Mouse (Mus musculus): ENCODE measurements around the gene Gpc6. TPM values are rescaled to one million over a fixed set of nuclear protein-coding genes. Genes with fewer than 3 reads are reported as not detected.

Gpc6 gene
- polyA plus RNA-seq, 1 experiment from 2014 or later: 18.8 TPM

DNA sequence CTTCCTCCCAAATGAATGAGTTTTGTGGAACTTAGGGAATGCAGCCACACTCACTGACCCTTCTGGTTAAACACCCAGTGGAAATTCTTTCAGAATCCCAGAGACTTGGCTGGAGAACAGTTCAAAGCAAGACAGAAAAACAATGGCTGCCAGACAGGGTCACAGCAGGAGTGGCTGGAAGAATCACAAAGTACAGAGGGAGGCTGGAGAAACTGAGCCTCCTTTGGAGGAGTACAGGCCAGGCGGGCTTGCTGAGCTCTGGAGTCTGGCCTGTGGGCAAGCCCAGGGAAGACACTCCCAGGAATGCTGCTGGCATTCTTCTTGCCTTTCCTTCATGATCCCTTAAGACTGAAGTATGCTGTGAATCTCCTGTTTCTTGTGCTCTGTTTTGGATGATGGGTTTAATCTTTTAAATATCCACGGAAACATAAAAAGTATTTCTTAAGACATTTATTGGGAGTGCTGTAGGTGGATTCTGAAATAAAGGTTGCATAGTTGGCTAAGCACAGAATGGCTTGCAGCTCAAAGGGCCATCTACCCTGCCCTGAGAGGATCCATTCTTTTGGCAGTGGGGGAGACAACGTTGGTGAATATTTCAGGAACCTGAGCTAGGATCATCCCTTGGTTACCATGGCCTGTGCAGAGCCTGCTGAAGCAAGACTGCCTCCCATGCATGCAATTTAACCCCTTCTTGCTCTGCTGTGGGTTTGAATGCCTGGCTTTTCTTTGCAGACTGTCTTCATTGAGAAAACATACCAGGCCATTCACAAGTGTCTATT is 342.9 kb downstream of the Gpc6 start:
- no peaks in the 10 kb centered on the region for H3K9me3 ChIP-seq (ENCODE audit: control insufficient read depth, low read length)
- H3K4me3 ChIP-seq (ENCODE audit: low read depth, low read length): no peak overlapping the region
- no peaks in the 10 kb centered on the region for H3K4me1 ChIP-seq (replicated peaks; ENCODE audit: control insufficient read depth, insufficient read depth, low read length)
- H3K9ac ChIP-seq (ENCODE audit: low read depth, low read length): no peak overlapping the region
- ATAC-seq (replicated peaks; ENCODE audit: low FRiP score) (no peak), DNase-seq (ENCODE audit: low spot score) (no peak)
- no peak overlapping the region for H3K4me2 ChIP-seq
- H3K36me3 ChIP-seq (ENCODE audit: control insufficient read depth, insufficient read depth, low read length): no peaks in the 10 kb centered on the region
- no peak overlapping the region for H3K27ac ChIP-seq (ENCODE audit: low read depth, low read length)
- no peaks in the 10 kb centered on the region for H3K27me3 ChIP-seq (replicated peaks; ENCODE audit: control insufficient read depth, insufficient read depth, low read length)
- WGBS: 42% methylated on average over 3 of the region's 3 CpGs

DNA sequence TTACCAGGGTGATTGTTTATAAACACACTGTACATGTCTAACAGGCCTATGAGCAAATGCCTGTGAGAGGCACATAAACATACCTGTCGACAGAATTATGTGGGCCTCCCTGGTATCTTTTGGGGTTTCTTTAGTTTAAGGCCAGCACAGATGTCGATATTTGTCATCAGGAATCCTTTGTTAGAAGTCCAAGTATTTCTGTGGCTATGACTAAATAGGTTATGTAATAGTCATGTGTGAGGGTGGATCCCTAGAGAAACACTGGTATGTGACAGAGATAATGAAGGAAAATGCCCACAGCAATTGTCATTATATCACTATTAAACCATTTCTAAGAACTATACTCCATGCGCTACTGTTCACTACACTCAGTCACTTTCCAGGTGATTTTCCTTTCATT is 358.5 kb downstream of the Gpc6 start:
- no peaks in the 10 kb centered on the region for H3K4me1 ChIP-seq (replicated peaks; ENCODE audit: control insufficient read depth, insufficient read depth, low read length)
- H3K36me3 ChIP-seq (ENCODE audit: control insufficient read depth, insufficient read depth, low read length): no peaks in the 10 kb centered on the region; the same call in 1 of the 2 replicates
- no peak overlapping the region for H3K4me2 ChIP-seq
- no peaks in the 10 kb centered on the region for H3K27me3 ChIP-seq (replicated peaks; ENCODE audit: control insufficient read depth, insufficient read depth, low read length)
- DNase-seq (ENCODE audit: low spot score) (no peak), ATAC-seq (replicated peaks; ENCODE audit: low FRiP score) (no peak)
- WGBS: 83% methylated on average over 3 of the region's 3 CpGs
- H3K4me3 ChIP-seq (ENCODE audit: low read depth, low read length): no peak overlapping the region
- H3K9ac ChIP-seq (ENCODE audit: low read depth, low read length): no peak overlapping the region
- no peak overlapping the region for H3K27ac ChIP-seq (ENCODE audit: low read depth, low read length)
- H3K9me3 ChIP-seq (ENCODE audit: control insufficient read depth, low read length): no peaks in the 10 kb centered on the region

DNA sequence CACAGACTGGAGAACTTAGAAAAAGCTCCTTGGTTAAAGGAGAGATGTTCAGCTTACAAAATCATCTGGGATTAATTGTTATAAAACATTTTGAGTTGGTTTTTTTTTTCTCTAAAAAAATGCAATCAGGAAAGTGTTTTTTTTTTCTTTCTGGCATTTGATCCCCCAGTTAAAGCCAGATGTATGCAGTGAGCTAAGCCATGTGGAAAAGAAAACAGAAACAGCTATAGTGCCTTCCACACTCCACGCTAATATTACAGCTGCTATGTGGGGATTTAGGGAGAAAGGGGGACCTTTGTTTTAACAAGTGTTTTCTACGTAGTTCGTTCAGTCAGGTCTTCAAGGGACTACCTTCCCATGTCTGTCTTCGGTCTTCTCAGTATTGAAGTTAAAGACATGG is 368.6 kb downstream of the Gpc6 start:
- H3K27ac ChIP-seq (ENCODE audit: low read depth, low read length): no peak overlapping the region
- H3K36me3 ChIP-seq (ENCODE audit: control insufficient read depth, insufficient read depth, low read length): no peaks in the 10 kb centered on the region
- H3K9ac ChIP-seq (ENCODE audit: low read depth, low read length): no peak overlapping the region
- no peak overlapping the region for H3K4me2 ChIP-seq
- no peaks in the 10 kb centered on the region for H3K9me3 ChIP-seq (ENCODE audit: control insufficient read depth, low read length)
- H3K27me3 ChIP-seq (replicated peaks; ENCODE audit: control insufficient read depth, insufficient read depth, low read length): no peaks in the 10 kb centered on the region
- no peaks in the 10 kb centered on the region for H3K4me1 ChIP-seq (replicated peaks; ENCODE audit: control insufficient read depth, insufficient read depth, low read length)
- DNase-seq (ENCODE audit: low spot score): no peak
- no peak for ATAC-seq (replicated peaks; ENCODE audit: low FRiP score)
- WGBS: 93% methylated on average over 4 of the region's 4 CpGs
- no peak overlapping the region for H3K4me3 ChIP-seq (ENCODE audit: low read depth, low read length)

- Histone ChIP-seq H3K4me3 (ENCODE audit: low read depth, low read length) (no peak overlapping the region), H3K27ac (ENCODE audit: low read depth, low read length) (no peak overlapping the region), H3K4me2 (no peak overlapping the region), H3K9me3 (ENCODE audit: control insufficient read depth, low read length) (no peaks in the 10 kb centered on the region), H3K4me1 (replicated peaks; ENCODE audit: control insufficient read depth, insufficient read depth, low read length) (no peaks in the 10 kb centered on the region), H3K36me3 (ENCODE audit: control insufficient read depth, insufficient read depth, low read length) (no peaks in the 10 kb centered on the region), H3K9ac (ENCODE audit: low read depth, low read length) (no peak overlapping the region), H3K27me3 (replicated peaks; ENCODE audit: control insufficient read depth, insufficient read depth, low read length) (no peaks in the 10 kb centered on the region)
- no peak for ATAC-seq (replicated peaks; ENCODE audit: low FRiP score)
- 93% methylated on average over 2 of the region's 2 CpGs for WGBS
- no peak for DNase-seq (ENCODE audit: low spot score)
Observed at GRCm38 (mm10) chr14:117296207-117296838, 371.2 kb downstream of the Gpc6 start.

DNA sequence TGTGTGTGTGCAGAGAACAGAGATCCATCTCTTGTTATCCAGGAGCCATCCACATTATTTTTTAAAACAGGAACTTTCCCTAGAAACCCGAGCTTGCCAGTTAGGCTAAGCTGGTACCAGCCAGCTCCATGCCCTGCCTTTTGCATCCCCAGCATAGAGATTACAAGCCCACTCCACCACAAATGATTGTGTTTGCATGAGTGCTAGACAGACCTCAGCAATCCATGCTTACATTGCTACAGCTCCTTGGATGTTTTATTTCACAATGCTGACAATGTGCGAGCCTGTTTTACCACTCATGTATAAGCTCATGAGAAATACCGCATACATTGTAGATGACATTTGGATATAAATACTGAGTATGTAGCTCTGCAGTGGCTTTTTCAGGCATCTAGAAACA is 375.9 kb downstream of the Gpc6 start:
- H3K4me1 ChIP-seq (replicated peaks; ENCODE audit: control insufficient read depth, insufficient read depth, low read length): no peaks in the 10 kb centered on the region
- no peaks in the 10 kb centered on the region for H3K27me3 ChIP-seq (replicated peaks; ENCODE audit: control insufficient read depth, insufficient read depth, low read length)
- 90% methylated on average over 3 of the region's 3 CpGs for WGBS
- H3K4me2 ChIP-seq: no peak overlapping the region
- DNase-seq (ENCODE audit: low spot score) (no peak), ATAC-seq (replicated peaks; ENCODE audit: low FRiP score) (no peak)
- H3K36me3 ChIP-seq (ENCODE audit: control insufficient read depth, insufficient read depth, low read length): no peaks in the 10 kb centered on the region
- H3K9ac ChIP-seq (ENCODE audit: low read depth, low read length): no peak overlapping the region
- no peak overlapping the region for H3K4me3 ChIP-seq (ENCODE audit: low read depth, low read length)
- H3K9me3 ChIP-seq (ENCODE audit: control insufficient read depth, low read length): no peaks in the 10 kb centered on the region
- H3K27ac ChIP-seq (ENCODE audit: low read depth, low read length): no peak overlapping the region

DNA sequence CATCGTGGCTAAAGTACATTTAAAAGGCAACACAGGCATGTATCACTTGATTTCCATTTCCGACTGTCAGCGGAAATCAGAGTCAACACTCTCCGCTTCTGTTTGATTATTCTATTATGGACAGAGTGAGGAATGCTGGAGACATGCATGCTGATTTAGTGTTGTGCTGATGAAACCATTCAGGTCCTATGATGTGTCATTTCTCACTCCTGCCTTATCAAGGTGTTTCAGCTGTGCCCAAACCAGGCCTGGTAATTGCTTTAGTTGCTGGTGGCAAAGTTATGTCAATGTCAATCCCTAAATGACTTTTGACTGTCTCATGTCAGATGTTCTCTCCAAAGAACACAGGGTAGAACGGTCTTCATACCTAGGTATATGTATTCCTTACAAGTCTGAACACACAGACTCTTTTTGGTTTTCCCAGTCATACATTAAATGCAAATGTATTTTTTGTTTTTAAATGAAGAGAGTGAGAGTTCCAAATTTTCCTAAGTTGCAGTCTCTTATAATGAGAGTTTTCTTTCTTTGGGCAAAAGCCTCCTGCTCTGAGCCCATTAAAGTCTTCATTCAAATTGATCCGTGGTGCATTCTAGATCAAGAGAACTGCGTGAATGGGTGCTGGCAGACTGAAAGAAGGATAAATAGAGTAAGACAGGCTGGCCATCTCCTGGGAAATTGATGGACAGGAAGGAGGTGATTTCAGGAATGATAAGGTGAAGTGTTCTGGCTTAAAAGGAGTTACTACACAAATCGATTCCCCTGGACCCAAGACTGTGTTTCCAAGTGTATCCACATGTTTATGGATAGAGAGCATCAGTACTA is 379.0 kb downstream of the Gpc6 start:
- Histone ChIP-seq H3K4me2 (no peak overlapping the region), H3K27ac (ENCODE audit: low read depth, low read length) (no peak overlapping the region), H3K9me3 (ENCODE audit: control insufficient read depth, low read length) (no peaks in the 10 kb centered on the region), H3K4me1 (replicated peaks; ENCODE audit: control insufficient read depth, insufficient read depth, low read length) (no peaks in the 10 kb centered on the region), H3K36me3 (ENCODE audit: control insufficient read depth, insufficient read depth, low read length) (no peaks in the 10 kb centered on the region), H3K4me3 (ENCODE audit: low read depth, low read length) (no peak overlapping the region), H3K27me3 (replicated peaks; ENCODE audit: control insufficient read depth, insufficient read depth, low read length) (no peaks in the 10 kb centered on the region), H3K9ac (ENCODE audit: low read depth, low read length) (no peak overlapping the region)
- DNase-seq (ENCODE audit: low spot score) (no peak), ATAC-seq (replicated peaks; ENCODE audit: low FRiP score) (no peak)
- WGBS: 81% methylated on average over 8 of the region's 8 CpGs

GRCm38 (mm10) chr14:117304723-117305010 is 379.6 kb downstream of the Gpc6 start:
- WGBS: 69% methylated on average over 2 of the region's 2 CpGs
- no peaks in the 10 kb centered on the region for H3K9me3 ChIP-seq (ENCODE audit: control insufficient read depth, low read length)
- no peak overlapping the region for H3K9ac ChIP-seq (ENCODE audit: low read depth, low read length)
- ATAC-seq (replicated peaks; ENCODE audit: low FRiP score): no peak
- no peak overlapping the region for H3K27ac ChIP-seq (ENCODE audit: low read depth, low read length)
- H3K36me3 ChIP-seq (ENCODE audit: control insufficient read depth, insufficient read depth, low read length): no peaks in the 10 kb centered on the region
- no peaks in the 10 kb centered on the region for H3K27me3 ChIP-seq (replicated peaks; ENCODE audit: control insufficient read depth, insufficient read depth, low read length)
- H3K4me1 ChIP-seq (replicated peaks; ENCODE audit: control insufficient read depth, insufficient read depth, low read length): no peaks in the 10 kb centered on the region
- no peak overlapping the region for H3K4me3 ChIP-seq (ENCODE audit: low read depth, low read length)
- no peak for DNase-seq (ENCODE audit: low spot score)
- no peak overlapping the region for H3K4me2 ChIP-seq

DNA sequence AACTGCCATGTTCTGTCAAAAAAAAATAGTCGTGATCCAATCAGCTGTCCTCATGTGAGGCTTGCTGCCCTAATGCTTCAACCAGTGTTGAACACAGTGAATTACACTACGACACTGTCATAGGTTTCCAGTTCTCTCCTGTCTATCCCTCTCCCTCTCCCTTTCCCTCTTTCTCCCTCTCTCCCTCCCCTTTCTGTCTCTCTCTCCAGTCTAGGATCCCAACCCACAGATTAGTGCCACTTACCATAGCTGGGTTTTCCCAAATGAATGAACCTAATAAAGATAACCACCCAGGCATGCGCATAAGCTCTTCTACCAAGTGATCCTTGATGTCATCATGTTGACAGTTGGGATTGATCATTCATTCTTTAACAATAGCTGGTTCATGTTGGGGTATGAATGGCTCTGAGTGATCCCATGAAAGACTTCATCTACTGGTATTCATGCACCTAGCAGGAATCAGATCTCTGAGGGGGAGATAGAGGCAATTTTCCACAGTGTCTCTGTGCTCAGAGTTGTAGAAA is 384.9 kb downstream of the Gpc6 start:
- WGBS: 88% methylated on average over 3 of the region's 3 CpGs
- Histone ChIP-seq H3K9me3 (ENCODE audit: control insufficient read depth, low read length) (no peaks in the 10 kb centered on the region), H3K27me3 (replicated peaks; ENCODE audit: control insufficient read depth, insufficient read depth, low read length) (no peaks in the 10 kb centered on the region), H3K4me2 (no peak overlapping the region), H3K9ac (ENCODE audit: low read depth, low read length) (no peak overlapping the region), H3K4me1 (replicated peaks; ENCODE audit: control insufficient read depth, insufficient read depth, low read length) (no peaks in the 10 kb centered on the region), H3K36me3 (ENCODE audit: control insufficient read depth, insufficient read depth, low read length) (no peaks in the 10 kb centered on the region), H3K4me3 (ENCODE audit: low read depth, low read length) (no peak overlapping the region), H3K27ac (ENCODE audit: low read depth, low read length) (no peak overlapping the region)
- ATAC-seq (replicated peaks; ENCODE audit: low FRiP score): no peak
- DNase-seq (ENCODE audit: low spot score): no peak

Data from liver, embryonic 11.5 days (tissue).